Mouse (Mus musculus) CD4-positive helper T cell, adult 2 months (primary cell): Measurements from ENCODE around the gene Spats2l.

Source experiments
- DNase-seq: peaks from one replicate; pipeline ENCODE4 v3.0.0-alpha.2; 2012; ENCODE audit warnings: low read depth, missing footprints, low spot score

Spats2l gene

GRCm38 (mm10) chr1:57969327-57970271 lies 195.6 kb downstream of the Spats2l start:
- peak; percentile 88 for DNase-seq

GRCm38 (mm10) chr1:57971588-57971987 lies 197.6 kb downstream of the Spats2l start:
- no peak for DNase-seq

- DNase-seq = no peak
These were observed 202.9 kb downstream of the Spats2l start for GRCm38 (mm10) chr1:57976860-57977259.

- no peak for DNase-seq
These were observed 215.2 kb downstream of the Spats2l start for GRCm38 (mm10) chr1:57989052-57989600.

- no peak for DNase-seq
These were observed 217.3 kb downstream of the Spats2l start for GRCm38 (mm10) chr1:57991277-57991676.

GRCm38 (mm10) chr1:57995432-57996132 lies 221.6 kb downstream of the Spats2l start, which contains the start of gene Sgo2a:
Gene Sgo2a, plus strand, starts transcription at chr1:57995971.
- DNase-seq = peak; percentile 95

GRCm38 (mm10) chr1:57996133-57996615 lies 222.2 kb downstream of the Spats2l start:
- no peak for DNase-seq
